Mouse (Mus musculus) urinary bladder, postnatal 10 days (tissue): ENCODE data around the gene Kcnj13.

Source experiments
- DNase-seq: peaks from one replicate; pipeline ENCODE4 v3.0.0; 2022; ENCODE audit warnings: low spot score

Kcnj13 gene

GRCm38 (mm10) chr1:87394594-87394993, at the start of gene Kcnj13:
TSS of gene Kcnj13 (minus strand) at chr1:87394729.
- no peak for DNase-seq

GRCm38 (mm10) chr1:87436583-87436982, 42.1 kb upstream of the Kcnj13 start:
- DNase-seq: no peak

GRCm38 (mm10) chr1:87435125-87435524, 40.6 kb upstream of the Kcnj13 start:
- DNase-seq: no peak

GRCm38 (mm10) chr1:87418733-87419132, 24.2 kb upstream of the Kcnj13 start:
- DNase-seq: no peak

GRCm38 (mm10) chr1:87409380-87409779, 14.9 kb upstream of the Kcnj13 start:
- no peak for DNase-seq

GRCm38 (mm10) chr1:87406012-87406411, 11.5 kb upstream of the Kcnj13 start:
- no peak for DNase-seq

- DNase-seq: no peak
Measured at GRCm38 (mm10) chr1:87404710-87405109, 10.2 kb upstream of the Kcnj13 start.

GRCm38 (mm10) chr1:87396923-87397586, 2.5 kb upstream of the Kcnj13 start:
- DNase-seq: no peak

- no peak for DNase-seq
Measured at GRCm38 (mm10) chr1:87393444-87394195, 909 bp downstream of the Kcnj13 start.

- no peak for DNase-seq
Measured at GRCm38 (mm10) chr1:87386436-87387092, 8.0 kb downstream of the Kcnj13 start.

GRCm38 (mm10) chr1:87381152-87381551, 13.4 kb downstream of the Kcnj13 start:
- DNase-seq: no peak

GRCm38 (mm10) chr1:87379919-87380318, 14.6 kb downstream of the Kcnj13 start:
- DNase-seq: no peak

- DNase-seq: no peak
Measured at GRCm38 (mm10) chr1:87378024-87378560, 16.4 kb downstream of the Kcnj13 start.

GRCm38 (mm10) chr1:87360276-87360675, 34.3 kb downstream of the Kcnj13 start:
- DNase-seq: no peak

- no peak for DNase-seq
Measured at GRCm38 (mm10) chr1:87350576-87350975, 44.0 kb downstream of the Kcnj13 start.
